ENCODE assay signal across 21 mouse cellular contexts in the genomic region with DNA sequence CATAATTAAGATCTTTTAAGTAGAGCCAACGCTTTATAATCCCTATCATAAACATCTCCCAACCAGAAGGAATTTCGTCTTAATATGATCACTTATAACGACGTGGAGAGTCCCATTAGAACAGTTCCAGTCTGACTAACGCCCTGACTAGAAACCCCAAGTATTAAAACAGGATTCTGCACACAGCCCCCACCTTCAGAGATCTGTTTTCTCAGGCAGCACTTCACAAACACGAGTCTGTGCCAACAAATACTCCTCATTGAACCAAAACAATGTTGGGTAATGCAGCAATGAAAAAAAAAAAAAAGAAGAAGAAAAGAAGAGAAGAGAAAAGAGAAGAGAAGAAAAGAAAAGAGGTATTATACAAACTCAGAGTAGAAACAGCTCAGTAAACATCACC. TPM values are rescaled to one million over a fixed set of nuclear protein-coding genes. Genes with fewer than 3 reads are reported as not detected.
A peak's percentile ranks its signal among the peaks of the same experiment; 100 is the strongest.
DNase-seq lines count a peak whose midpoint lies in the region; ATAC-seq and TF ChIP-seq lines count a peak whose summit lies in the region.
"Had no signal": no experiment of that assay in that cellular context is flagged by ENCODE, and none has a peak within 500 bp of the region (broad histone marks: within the 10 kb centered on the region; RNA-seq: fewer than 3 reads in every experiment).

No protein-coding gene starts in this region.

- no peaks in the 10 kb centered on the region for H3K79me2 ChIP-seq in heart, adult 2 months (replicated peaks; ENCODE audit: control insufficient read depth, insufficient read depth, low read length)

- H3K4me3 ChIP-seq in heart, embryonic 16.5 days (ENCODE audit: low read length): no peak overlapping the region
- H3K4me3 ChIP-seq in heart, adult 2 months: no peak overlapping the region
- no peak overlapping the region for H3K4me3 ChIP-seq in limb, embryonic 14.5 days (replicated peaks; ENCODE audit: low read length)
- H3K4me3 ChIP-seq: embryonic facial prominence, embryonic 15.5 days; erythroblast, embryonic 14.5 days; forebrain, embryonic 10.5 days; hindbrain, embryonic 10.5 days had no signal

- H3K4me1 ChIP-seq in heart, embryonic 16.5 days (ENCODE audit: control insufficient read depth, insufficient read depth, low read length): peaks cover 7% of the 10 kb centered on the region
- no peaks in the 10 kb centered on the region for H3K4me1 ChIP-seq in heart, adult 2 months (ENCODE audit: control insufficient read depth, insufficient read depth, low read length)
- H3K4me1 ChIP-seq in limb, embryonic 14.5 days (ENCODE audit: control insufficient read depth, insufficient read depth, low read length): no peaks in the 10 kb centered on the region

- no peaks in the 10 kb centered on the region for H3K27me3 ChIP-seq in heart, embryonic 16.5 days (ENCODE audit: control insufficient read depth, insufficient read depth, low read length)
- no peaks in the 10 kb centered on the region for H3K27me3 ChIP-seq in heart, adult 2 months (ENCODE audit: control insufficient read depth, insufficient read depth, low read length)
- H3K27me3 ChIP-seq in limb, embryonic 14.5 days (ENCODE audit: control insufficient read depth, insufficient read depth, low read length): no peaks in the 10 kb centered on the region
- H3K27me3 ChIP-seq: CH12.LX; embryonic facial prominence, embryonic 15.5 days had no signal

- TF ChIP-seq POLR2A in heart, adult 2 months (IDR thresholded peaks at IDR 0.05; ENCODE audit: insufficient read depth, low read depth, low read length): no peak
- no peak for TF ChIP-seq POLR2A in limb, embryonic 14.5 days (IDR thresholded peaks at IDR 0.05; ENCODE audit: borderline replicate concordance, extremely low read depth, insufficient read depth, insufficient read length)

- 49% methylated on average over 6 of the region's 6 CpGs for WGBS in heart, embryonic 16.5 days
- 46% methylated on average over 6 of the region's 6 CpGs for WGBS in heart, adult 2 months
- 33% methylated on average over 6 of the region's 6 CpGs for WGBS in limb, embryonic 14.5 days

- H3K36me3 ChIP-seq in heart, embryonic 16.5 days (ENCODE audit: control insufficient read depth, insufficient read depth): no peaks in the 10 kb centered on the region
- H3K36me3 ChIP-seq in heart, adult 2 months (ENCODE audit: control insufficient read depth, insufficient read depth, low read length): no peaks in the 10 kb centered on the region
- no peaks in the 10 kb centered on the region for H3K36me3 ChIP-seq in limb, embryonic 14.5 days (ENCODE audit: control insufficient read depth, insufficient read depth, low read length)
- H3K36me3 ChIP-seq: embryonic facial prominence, embryonic 15.5 days; forebrain, embryonic 10.5 days; hindbrain, embryonic 10.5 days had no signal

- TF ChIP-seq EP300 in heart, adult 2 months (IDR thresholded peaks at IDR 0.05; ENCODE audit: insufficient read depth, low read depth, low read length): no peak

- no peaks in the 10 kb centered on the region for H3K9me3 ChIP-seq in heart, embryonic 16.5 days (replicated peaks; ENCODE audit: control insufficient read depth, low read length)
- H3K9me3 ChIP-seq in limb, embryonic 14.5 days (ENCODE audit: control insufficient read depth, low read length): no peaks in the 10 kb centered on the region
- H3K9me3 ChIP-seq: embryonic facial prominence, embryonic 15.5 days; forebrain, embryonic 10.5 days; hindbrain, embryonic 10.5 days had no signal

- no peak for DNase-seq in heart, adult 2 months
- peak; percentile 21 for DNase-seq in lung, postnatal 10 days
- DNase-seq in lung, postnatal 4 days: no peak
- peak; percentile 43 for DNase-seq in Muller cell, postnatal 12 days (ENCODE audit: inconsistent ontology term)
- no peak for DNase-seq in limb, embryonic 14.5 days (ENCODE audit: low spot score)
- DNase-seq in retina, embryonic 14.5 days (ENCODE audit: low spot score): no peak
- DNase-seq: adrenal gland, adult 8-10 months; adrenal gland, postnatal 36 days; B cell, adult 2 months; cerebellum, adult 2 months; cerebellum, postnatal 14 days; embryo, embryonic 11 days had no signal

- H3K9ac ChIP-seq in heart, embryonic 16.5 days (ENCODE audit: low read length): peak overlapping the region; percentile 34; the same call in 1 of the 2 replicates
- H3K9ac ChIP-seq in heart, adult 2 months (ENCODE audit: low read depth, low read length): no peak overlapping the region
- no peak overlapping the region for H3K9ac ChIP-seq in limb, embryonic 14.5 days (ENCODE audit: low read depth, low read length, severe bottlenecking)
- H3K9ac ChIP-seq: embryonic facial prominence, embryonic 15.5 days; hindbrain, embryonic 14.5 days had no signal

- H3K4me2 ChIP-seq in heart, embryonic 16.5 days (ENCODE audit: low read depth, low read length): no peak overlapping the region
- no peak overlapping the region for H3K4me2 ChIP-seq in limb, embryonic 14.5 days (replicated peaks; ENCODE audit: low read depth, low read length, severe bottlenecking)
- H3K4me2 ChIP-seq: embryonic facial prominence, embryonic 15.5 days; hindbrain, embryonic 14.5 days had no signal

- intact Hi-C loops in heart, adult 2 months (cut with DNase I): no loop called here

- peak overlapping the region; percentile 41; the same call in 1 of the 2 replicates for H3K27ac ChIP-seq in heart, embryonic 16.5 days (ENCODE audit: low read length)
- H3K27ac ChIP-seq in heart, adult 2 months: no peak overlapping the region
- no peak overlapping the region for H3K27ac ChIP-seq in limb, embryonic 14.5 days (replicated peaks; ENCODE audit: low read depth, low read length)
- H3K27ac ChIP-seq: forebrain, embryonic 10.5 days; hindbrain, embryonic 10.5 days; hindbrain, embryonic 14.5 days had no signal

- TF ChIP-seq CTCF in heart, adult 2 months (IDR thresholded peaks at IDR 0.05): no peak

- ATAC-seq in heart, embryonic 16.5 days (replicated peaks; ENCODE audit: extremely low read depth, insufficient read depth, low FRiP score): no peak
- 0 out of 2 replicates have a peak, but pooled peaks have one; percentile 10 for ATAC-seq in limb, embryonic 14.5 days (ENCODE audit: low FRiP score, low read depth)
- ATAC-seq in activated CD4-positive, CD25-positive, alpha-beta regulatory T cell, adult 4 months: no peak
- ATAC-seq: forebrain, embryonic 14.5 days had no signal

RNA-seq across cellular contexts. Expression of a gene that starts 1.6 kb away (rescaled TPM):
- polyA plus RNA-seq in heart, embryonic 16.5 days (2015; fragmentation: Nextera tagmentation; extraction: Ambion mirVana): 5.9 and 16.8 TPM in 2 replicates
- total RNA-seq in heart, adult 2 months (2021): under 1 TPM; 0.52 to 0.55 TPM
- polyA plus RNA-seq in heart, adult 2 months (2012; rRNA removed): 0.56 and 0.92 TPM in 2 replicates
- polyA plus RNA-seq in limb, embryonic 14.5 days (2012; rRNA removed): 1.4 and 2.0 TPM in 2 replicates
- polyA plus RNA-seq in limb, embryonic 14.5 days (2014; fragmentation: Nextera tagmentation; extraction: Ambion mirVana): 1.7 and 2.0 TPM in 2 replicates
- polyA plus RNA-seq in activated CD4-positive, CD25-positive, alpha-beta regulatory T cell, adult 4 months (2017; shearing (Covaris generic)): 100 to 1,000 TPM; 233 to 235 TPM
- polyA plus RNA-seq: erythroblast, embryonic 14.5 days had no signal

Comparison
In these comparisons a context has a peak if more than half of its experiments do, and no peak if none do; other contexts are left out.
1. DNase-seq: peak in lung, postnatal 10 days (single experiment) and Muller cell, postnatal 12 days (single experiment); none in heart, adult 2 months (0 of 2), lung, postnatal 4 days (0 of 2), limb, embryonic 14.5 days (single experiment) and retina, embryonic 14.5 days (single experiment).
2. RNA of a gene that starts 1.6 kb away (polyA plus RNA-seq): 233 to 235 TPM in activated CD4-positive, CD25-positive, alpha-beta regulatory T cell, adult 4 months; 5.9 to 16.8 TPM in heart, embryonic 16.5 days, 1.4 to 2.0 TPM in limb, embryonic 14.5 days and 0.56 to 0.92 TPM in heart, adult 2 months; every median in the first group is over 10 times any median in the second.